Mouse (Mus musculus): ENCODE measurements around the gene Bsn. TPM values are rescaled to one million over a fixed set of nuclear protein-coding genes. Genes with fewer than 3 reads are reported as not detected.

Gene Bsn
- polyA plus RNA-seq, 1 experiment from 2014 or later, result 5.4 TPM

- Histone ChIP-seq H3K9ac (no peak overlapping the region), H3K27ac (no peak overlapping the region), H3K4me2 (replicated peaks) (no peak overlapping the region), H3K9me3 (replicated peaks) (no peaks in the 10 kb centered on the region), H3K4me3 (no peak overlapping the region), H3K36me3 (peaks cover 82% of the 10 kb centered on the region), H3K4me1 (peaks cover 16% of the 10 kb centered on the region), H3K27me3 (no peaks in the 10 kb centered on the region)
- ATAC-seq (ENCODE audit: low FRiP score), result no peak
- 92% methylated on average over 22 of the region's 22 CpGs for WGBS
These were observed 135.7 kb downstream of the Bsn start for GRCm38 (mm10) chr9:108054331-108055040.

GRCm38 (mm10) chr9:108053665-108054225 lies 136.4 kb downstream of the Bsn start:
- Histone ChIP-seq H3K9me3 (replicated peaks) (no peaks in the 10 kb centered on the region), H3K36me3 (peaks cover 74% of the 10 kb centered on the region), H3K4me3 (no peak overlapping the region), H3K27ac (no peak overlapping the region), H3K27me3 (no peaks in the 10 kb centered on the region), H3K4me2 (replicated peaks) (no peak overlapping the region), H3K4me1 (peaks cover 17% of the 10 kb centered on the region), H3K9ac (no peak overlapping the region)
- ATAC-seq (ENCODE audit: low FRiP score), result no peak
- WGBS, result 92% methylated on average over 15 of the region's 15 CpGs

- Histone ChIP-seq H3K27ac (no peak within 1 kb of the TSS), H3K36me3 (peaks cover 67% of the 10 kb centered on the region), H3K9me3 (replicated peaks) (no peaks in the 10 kb centered on the region), H3K4me2 (replicated peaks) (peak within 1 kb of the TSS; percentile 36), H3K4me1 (peaks cover 23% of the 10 kb centered on the region), H3K9ac (no peak within 1 kb of the TSS), H3K27me3 (no peaks in the 10 kb centered on the region), H3K4me3 (no peak within 1 kb of the TSS)
- ATAC-seq (ENCODE audit: low FRiP score), result peak; percentile 20; the same call in 1 of the 2 replicates
- WGBS, result 60% methylated on average over 20 of the region's 20 CpGs
These were observed 137.1 kb downstream of the Bsn start, which contains the start of gene Amigo3 for GRCm38 (mm10) chr9:108052885-108053664. Gene Amigo3, plus strand, starts transcription at chr9:108053159.

- H3K36me3 ChIP-seq, result peaks cover 64% of the 10 kb centered on the region
These were observed 137.8 kb downstream of the Bsn start for GRCm38 (mm10) chr9:108052411-108052810.

GRCm38 (mm10) chr9:108051931-108052220 lies 138.3 kb downstream of the Bsn start:
- Histone ChIP-seq H3K36me3 (peaks cover 64% of the 10 kb centered on the region), H3K9ac (no peak overlapping the region), H3K9me3 (replicated peaks) (no peaks in the 10 kb centered on the region), H3K4me2 (replicated peaks) (no peak overlapping the region), H3K4me1 (peaks cover 26% of the 10 kb centered on the region), H3K27ac (no peak overlapping the region), H3K27me3 (no peaks in the 10 kb centered on the region), H3K4me3 (no peak overlapping the region)
- ATAC-seq (ENCODE audit: low FRiP score), result no peak
- 87% methylated on average over 4 of the region's 4 CpGs for WGBS

More at GRCm38 (mm10) chr9:108052411-108052810, 137.8 kb downstream of the Bsn start:
- ATAC-seq (ENCODE audit: low FRiP score), result no peak
- Histone ChIP-seq H3K9ac (no peak overlapping the region), H3K27me3 (no peaks in the 10 kb centered on the region), H3K4me1 (peaks cover 26% of the 10 kb centered on the region), H3K27ac (no peak overlapping the region), H3K4me2 (replicated peaks) (no peak overlapping the region), H3K4me3 (no peak overlapping the region), H3K9me3 (replicated peaks) (no peaks in the 10 kb centered on the region)
- WGBS, result 73% methylated on average over 7 of the region's 7 CpGs

GRCm38 (mm10) chr9:108051184-108051930 lies 138.8 kb downstream of the Bsn start:
- H3K4me3 ChIP-seq, result no peak overlapping the region
- no peak overlapping the region for H3K9ac ChIP-seq
- H3K4me1 ChIP-seq, result peaks cover 26% of the 10 kb centered on the region
- no peaks in the 10 kb centered on the region for H3K27me3 ChIP-seq
- no peak overlapping the region for H3K4me2 ChIP-seq (replicated peaks)
- peaks cover 64% of the 10 kb centered on the region for H3K36me3 ChIP-seq
- no peak overlapping the region for H3K27ac ChIP-seq
- ATAC-seq (ENCODE audit: low FRiP score), result no peak
- WGBS, result 95% methylated on average over 15 of the region's 15 CpGs
- H3K9me3 ChIP-seq (replicated peaks), result no peaks in the 10 kb centered on the region

- peaks cover 64% of the 10 kb centered on the region for H3K36me3 ChIP-seq
- peak overlapping the region; percentile 70 for H3K27ac ChIP-seq
- H3K27me3 ChIP-seq, result no peaks in the 10 kb centered on the region
- 45% methylated on average over 15 of the region's 15 CpGs for WGBS
- peak overlapping the region; percentile 79 for H3K9ac ChIP-seq
- peak; percentile 29 for ATAC-seq (ENCODE audit: low FRiP score)
- peaks cover 26% of the 10 kb centered on the region for H3K4me1 ChIP-seq
- H3K4me2 ChIP-seq (replicated peaks), result peak overlapping the region; percentile 94
- no peaks in the 10 kb centered on the region for H3K9me3 ChIP-seq (replicated peaks)
- peak overlapping the region; percentile 63 for H3K4me3 ChIP-seq
These were observed 140.5 kb downstream of the Bsn start for GRCm38 (mm10) chr9:108049561-108050251.

- H3K27me3 ChIP-seq, result no peaks in the 10 kb centered on the region
- peak within 1 kb of the TSS; percentile 79 for H3K9ac ChIP-seq
- H3K27ac ChIP-seq, result peak within 1 kb of the TSS; percentile 74
- peak; percentile 89 for ATAC-seq (ENCODE audit: low FRiP score)
- peaks cover 26% of the 10 kb centered on the region for H3K4me1 ChIP-seq
- peak within 1 kb of the TSS; percentile 63 for H3K4me3 ChIP-seq
- under 1% methylated on average over 35 of the region's 39 CpGs for WGBS
- peaks cover 61% of the 10 kb centered on the region for H3K36me3 ChIP-seq
- peak within 1 kb of the TSS; percentile 94 for H3K4me2 ChIP-seq (replicated peaks)
- H3K9me3 ChIP-seq (replicated peaks), result no peaks in the 10 kb centered on the region
These were observed 141.1 kb downstream of the Bsn start, which contains the start of gene Gmppb for GRCm38 (mm10) chr9:108049016-108049455. Gene Gmppb, plus strand, starts transcription at chr9:108049242.

- Histone ChIP-seq H3K36me3 (peaks cover 56% of the 10 kb centered on the region), H3K27me3 (no peaks in the 10 kb centered on the region), H3K4me3 (peak overlapping the region; percentile 63), H3K27ac (peak overlapping the region; percentile 74), H3K9me3 (replicated peaks) (no peaks in the 10 kb centered on the region), H3K4me1 (peaks cover 26% of the 10 kb centered on the region), H3K4me2 (replicated peaks) (peak overlapping the region; percentile 94), H3K9ac (peak overlapping the region; percentile 79)
- 2% methylated on average over 19 of the region's 19 CpGs for WGBS
- ATAC-seq (ENCODE audit: low FRiP score), result peak; percentile 57
These were observed 141.6 kb downstream of the Bsn start for GRCm38 (mm10) chr9:108048566-108048955.

- Histone ChIP-seq H3K4me3 (peak overlapping the region; percentile 63), H3K27me3 (no peaks in the 10 kb centered on the region), H3K4me2 (replicated peaks) (peak overlapping the region; percentile 94), H3K4me1 (peaks cover 19% of the 10 kb centered on the region), H3K27ac (peak overlapping the region; percentile 74; the same call in 1 of the 2 replicates), H3K9ac (peak overlapping the region; percentile 79; the same call in 1 of the 2 replicates), H3K36me3 (peaks cover 60% of the 10 kb centered on the region), H3K9me3 (replicated peaks) (no peaks in the 10 kb centered on the region)
- no peak for ATAC-seq (ENCODE audit: low FRiP score)
- WGBS, result 51% methylated on average over 17 of the region's 17 CpGs
These were observed 142.3 kb downstream of the Bsn start for GRCm38 (mm10) chr9:108047601-108048565.

Data from hindbrain, embryonic 12.5 days (tissue).